Mouse (Mus musculus) common myeloid progenitor, adult 5-6 weeks (primary cell): ENCODE measurements at regions not wholly inside any gene's neighbourhood (a gene's known extent, or its start where the extent isn't known, plus 50 kb on each side); places are given as distances from the start of the nearest gene placed in this dataset.

Source experiments
- ATAC-seq: replicated peaks from 2 replicates; pipeline ENCODE4 v1.8.0; 2016; ENCODE audit warnings: low read depth, mild to moderate bottlenecking, moderate TSS enrichment, inconsistent platforms; ENCODE audit not compliant: poor library complexity, severe bottlenecking

DNA sequence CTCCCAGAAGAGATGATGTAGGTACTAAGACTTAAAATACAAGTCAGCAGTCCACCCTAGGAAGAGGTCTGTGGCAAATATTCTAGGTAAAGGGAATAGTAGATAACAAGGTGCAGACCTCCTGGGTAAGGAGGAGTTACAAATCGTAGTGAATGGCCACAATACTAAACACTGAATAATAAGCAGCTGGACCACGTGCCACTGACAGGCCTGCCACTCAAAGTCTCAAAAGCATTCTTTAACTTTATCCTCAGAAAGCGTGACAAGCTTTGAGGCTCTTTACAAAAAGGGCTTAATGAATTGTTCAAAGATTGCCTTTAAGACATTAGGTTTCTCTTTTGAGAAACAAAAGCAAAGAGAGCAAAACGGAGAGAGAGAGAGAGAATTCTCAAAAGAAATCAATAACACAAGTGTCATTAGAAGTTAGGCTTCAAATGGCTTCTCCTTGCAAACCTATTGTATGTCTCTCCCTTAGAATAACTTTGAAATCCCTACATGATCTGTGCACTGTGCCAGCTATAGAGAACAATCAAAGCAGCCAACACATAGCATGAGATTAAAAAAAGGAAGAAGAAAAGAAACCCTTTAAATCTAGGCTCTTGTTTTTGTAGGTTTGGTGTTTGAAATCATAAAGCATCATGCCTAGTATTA lies 383.6 kb upstream of the Actbl2 start:
- ATAC-seq = no peak

DNA sequence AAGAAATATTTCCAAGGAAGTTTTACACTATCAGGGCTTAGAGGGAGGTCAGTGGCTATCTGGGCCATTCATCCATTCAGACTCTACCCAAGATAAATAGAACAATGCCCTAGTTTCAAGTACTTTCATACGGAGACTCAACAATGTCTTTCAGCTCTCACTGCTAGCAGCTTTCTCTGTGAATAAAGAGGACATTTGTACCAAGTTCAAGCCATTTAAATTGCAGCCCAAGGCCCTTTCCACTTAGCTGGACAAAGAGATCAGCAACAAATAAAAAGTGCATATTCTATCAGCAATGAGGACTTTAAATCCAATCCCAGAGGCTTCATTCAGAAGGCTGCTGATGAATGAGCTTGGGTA lies 383.1 kb upstream of the Actbl2 start:
- no peak for ATAC-seq

DNA sequence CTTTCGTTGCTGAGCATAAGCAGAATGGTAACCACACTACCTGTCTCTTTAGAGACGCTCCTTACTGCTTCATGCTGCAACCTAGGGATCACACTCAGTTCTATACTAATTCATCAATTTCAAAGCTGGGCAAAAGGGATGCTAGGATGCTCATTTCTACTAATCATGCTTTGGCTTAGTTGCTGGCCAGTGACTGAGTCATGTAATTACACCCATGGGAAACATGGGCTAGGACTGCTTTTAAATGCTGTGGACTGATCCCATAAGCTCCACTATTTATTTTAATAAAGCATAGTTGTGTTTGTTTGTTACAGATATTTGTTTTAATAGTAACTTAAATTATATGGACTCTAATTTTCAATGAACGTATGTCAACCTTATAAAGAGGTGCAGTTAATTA lies 373.2 kb upstream of the Actbl2 start:
- no peak for ATAC-seq

DNA sequence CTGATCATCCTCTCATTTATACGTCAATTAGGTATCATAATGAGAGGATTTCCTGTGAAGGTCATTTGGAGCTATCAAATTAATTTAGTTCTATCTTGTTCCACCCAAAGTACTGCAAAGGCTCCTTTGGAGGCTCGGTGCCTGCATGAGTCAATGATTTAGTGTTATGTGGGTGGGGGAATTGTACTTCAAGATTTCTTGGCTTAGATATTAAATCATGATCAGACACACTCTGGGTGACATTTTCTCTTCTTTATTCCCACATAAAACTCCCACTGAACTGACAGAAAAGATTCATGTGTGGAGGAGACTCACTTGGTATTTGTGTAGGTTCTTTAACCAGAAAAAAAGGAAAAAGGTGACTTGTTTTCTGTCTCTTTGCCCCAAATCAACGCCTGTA lies 372.6 kb upstream of the Actbl2 start:
- ATAC-seq = no peak

DNA sequence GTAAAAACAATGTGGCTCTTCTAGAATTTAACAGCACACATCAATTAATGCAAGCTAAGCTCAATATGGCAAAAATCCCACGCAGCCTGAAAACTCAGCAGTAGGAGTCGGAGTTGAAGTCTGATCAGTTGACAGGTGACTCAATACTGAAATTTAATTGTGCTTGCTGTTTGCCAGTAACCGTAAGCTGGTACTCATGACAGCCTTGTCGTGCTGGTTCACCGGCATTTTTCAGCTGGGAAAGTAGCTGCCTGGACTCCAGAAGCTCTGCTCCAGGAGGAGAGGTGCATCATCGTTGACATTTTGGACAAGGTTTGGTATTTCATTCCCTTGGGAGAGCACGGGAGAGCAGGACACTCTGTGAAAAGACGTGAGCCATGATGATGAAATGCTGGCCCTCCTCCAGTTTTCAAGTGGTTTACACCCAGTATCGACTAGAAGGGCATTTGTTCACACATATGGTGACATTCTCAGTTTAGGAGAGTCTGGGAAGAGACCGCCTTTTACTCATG lies 372.1 kb upstream of the Actbl2 start:
- no peak for ATAC-seq

DNA sequence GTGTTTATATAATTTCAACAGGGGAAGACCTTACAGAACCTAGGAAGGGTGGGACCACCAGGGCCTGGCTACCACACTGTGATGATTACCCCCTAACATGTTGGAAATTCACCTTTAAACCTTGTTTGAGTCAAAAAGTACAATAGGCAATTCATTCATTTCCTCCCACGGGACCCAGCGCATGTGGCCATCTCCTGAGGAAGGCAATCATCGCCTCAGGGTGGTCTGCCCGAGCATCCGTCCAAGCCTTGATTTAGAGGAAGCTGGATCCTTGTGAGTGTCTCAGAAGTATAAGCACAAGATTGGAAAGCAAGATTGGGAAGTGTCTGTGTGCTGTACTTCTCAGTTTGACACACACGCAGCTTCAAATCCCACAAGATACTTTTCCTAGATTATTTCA lies 360.9 kb upstream of the Actbl2 start:
- ATAC-seq = no peak

DNA sequence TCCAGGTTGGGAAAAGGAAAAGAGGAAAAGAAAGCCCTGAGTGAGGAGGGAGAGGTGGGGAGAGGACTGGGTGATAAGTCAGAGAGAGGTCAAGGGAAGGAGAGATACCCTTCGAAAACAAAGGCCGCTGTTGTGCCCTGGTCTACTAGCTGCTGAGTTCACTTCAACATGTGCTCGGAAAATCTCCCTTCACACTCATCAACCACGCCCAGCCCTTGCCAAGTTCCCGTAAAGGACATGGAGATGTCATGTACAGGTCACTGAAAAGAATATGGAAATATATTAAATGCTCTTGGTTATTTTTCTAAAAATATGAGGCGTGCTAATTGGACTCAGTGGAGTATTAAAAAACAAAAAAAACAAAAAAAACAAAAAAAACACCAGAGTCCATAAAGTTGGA lies 359.5 kb upstream of the Actbl2 start:
- no peak for ATAC-seq

DNA sequence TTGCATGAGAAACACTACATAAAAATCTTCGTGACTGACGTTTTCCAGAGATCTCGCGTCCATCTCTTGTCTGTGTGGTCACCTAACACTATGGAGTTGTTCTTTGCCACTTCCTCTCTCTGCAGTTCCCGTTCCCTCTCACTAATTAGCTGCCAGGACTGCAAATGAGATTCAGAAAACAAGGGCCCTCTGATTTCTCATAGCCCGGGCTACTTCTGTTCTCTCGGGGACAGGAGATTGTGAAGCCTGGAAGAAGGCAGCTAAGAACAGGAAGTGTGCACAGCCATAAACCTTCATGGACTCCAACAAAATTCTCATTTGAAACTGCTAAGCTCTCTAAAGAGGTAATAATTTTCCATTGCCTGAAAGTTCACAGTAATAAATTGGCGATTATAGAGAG lies 358.9 kb upstream of the Actbl2 start:
- peak; percentile 69 for ATAC-seq

DNA sequence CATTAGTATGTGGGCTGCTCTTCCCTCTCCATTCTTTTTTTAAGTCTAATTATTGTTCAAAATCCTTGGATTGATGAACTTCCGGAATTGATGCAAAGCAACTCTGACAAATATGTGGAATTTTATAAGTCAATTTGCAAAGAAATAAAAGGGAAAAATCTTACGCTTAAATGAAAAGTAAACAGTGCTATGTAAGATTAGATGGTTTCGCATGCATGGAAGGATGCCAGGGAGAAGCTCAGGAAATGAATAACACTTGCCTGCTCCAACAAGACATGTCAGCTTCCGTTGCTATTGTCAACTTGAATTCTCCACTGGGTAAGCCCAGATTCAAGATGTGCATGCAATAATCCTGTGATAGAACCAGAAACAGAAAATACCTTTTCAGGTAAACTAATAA lies 357.2 kb upstream of the Actbl2 start:
- ATAC-seq = no peak

DNA sequence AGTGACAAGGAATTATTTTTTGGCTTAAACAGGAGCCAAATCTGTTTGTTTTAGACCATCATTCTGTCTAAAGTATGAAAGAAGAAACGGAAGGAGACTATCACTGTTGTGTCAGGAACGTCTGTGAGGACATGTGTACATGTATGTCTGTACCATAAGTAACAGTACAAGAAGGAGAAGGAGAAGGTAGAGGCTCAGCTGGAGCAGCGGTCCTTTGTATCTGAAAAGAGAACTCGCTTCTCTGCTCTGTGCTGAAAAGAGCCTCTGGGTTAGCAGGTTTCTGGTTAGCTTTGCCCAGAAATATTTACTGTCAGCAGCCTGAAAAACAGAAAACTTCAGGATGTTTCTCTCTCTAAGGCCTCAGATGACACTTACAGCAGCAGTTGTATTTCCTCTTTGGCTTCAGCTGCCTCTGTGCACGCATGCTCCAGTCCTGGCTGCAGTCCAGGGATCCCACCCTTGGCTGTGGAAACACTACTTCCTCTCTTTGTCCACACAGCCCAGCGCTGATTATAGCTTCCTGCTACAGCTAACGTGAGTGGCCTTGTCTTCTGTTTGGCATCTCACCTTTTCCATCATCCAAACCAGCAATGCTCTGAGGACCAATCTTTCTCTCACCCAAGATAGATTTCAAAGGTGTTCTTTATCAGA lies 351.7 kb upstream of the Actbl2 start:
- ATAC-seq = peak; percentile 95

DNA sequence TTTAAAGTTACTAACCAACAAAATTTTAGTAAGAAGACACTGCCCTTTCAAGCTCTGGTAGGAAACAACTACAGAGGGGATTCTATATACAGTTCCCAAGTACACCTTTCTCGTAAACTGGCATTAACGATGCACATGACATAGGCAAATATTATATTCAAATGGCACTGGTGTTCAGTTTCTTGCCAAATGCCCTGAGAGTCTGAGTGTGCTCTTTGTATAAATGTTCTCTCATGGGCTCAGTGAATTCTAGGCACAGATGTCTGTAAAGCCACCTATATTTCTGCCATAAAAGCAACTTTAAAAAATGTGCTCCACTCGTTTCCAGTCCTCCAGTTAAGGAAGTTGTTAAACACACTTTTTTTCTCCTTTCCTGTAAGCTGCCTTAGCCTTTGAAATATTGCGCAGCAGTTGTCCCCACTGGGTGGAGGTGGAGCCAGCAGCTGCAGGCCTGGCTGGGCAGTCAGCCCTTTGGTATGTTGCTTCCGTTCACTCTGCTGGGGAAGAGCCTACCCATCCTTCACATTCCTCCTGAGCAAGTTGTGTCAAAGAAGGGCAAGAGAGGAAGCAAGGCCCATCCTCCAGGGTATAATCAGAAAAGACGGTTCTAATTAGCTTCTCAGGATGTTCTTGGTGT lies 347.4 kb upstream of the Actbl2 start:
- peak; percentile 76 for ATAC-seq

DNA sequence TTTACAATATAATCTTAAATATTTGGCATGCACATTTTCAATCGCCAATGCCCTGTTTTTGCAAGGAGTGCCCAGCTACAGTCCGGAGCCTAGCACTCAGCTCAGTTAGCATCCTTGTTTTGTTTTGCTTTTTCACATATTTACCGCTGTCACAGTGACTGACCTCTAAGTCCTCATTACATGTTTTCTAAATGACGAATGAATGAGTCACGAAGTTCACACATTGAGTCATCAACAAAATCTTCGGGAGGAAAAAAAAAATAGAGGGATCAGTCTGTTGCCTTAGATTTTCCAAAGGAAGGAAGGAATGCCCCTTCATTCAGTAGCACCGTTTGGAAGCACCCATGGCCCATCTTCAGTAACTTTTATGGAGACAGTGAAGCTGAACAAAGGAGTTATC lies 342.9 kb upstream of the Actbl2 start:
- ATAC-seq = no peak

DNA sequence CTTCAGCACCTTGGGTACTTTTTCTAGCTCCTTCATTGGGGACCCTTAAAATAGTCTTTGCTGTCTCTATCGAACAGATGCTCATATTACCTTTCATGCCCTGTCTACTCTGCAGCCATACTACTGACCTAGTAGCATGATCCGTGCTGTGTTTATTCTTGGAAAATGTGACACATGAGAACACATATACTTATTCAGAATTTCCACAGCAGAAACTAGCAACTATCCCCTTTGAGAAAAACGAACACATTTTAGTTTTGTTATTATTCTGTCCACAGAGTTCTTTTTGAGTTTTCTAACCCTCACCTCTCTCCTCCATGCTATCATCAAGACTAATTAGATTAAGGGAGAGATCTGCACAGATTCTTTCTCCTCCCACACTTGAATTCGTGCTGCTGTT lies 341.6 kb upstream of the Actbl2 start:
- no peak for ATAC-seq

DNA sequence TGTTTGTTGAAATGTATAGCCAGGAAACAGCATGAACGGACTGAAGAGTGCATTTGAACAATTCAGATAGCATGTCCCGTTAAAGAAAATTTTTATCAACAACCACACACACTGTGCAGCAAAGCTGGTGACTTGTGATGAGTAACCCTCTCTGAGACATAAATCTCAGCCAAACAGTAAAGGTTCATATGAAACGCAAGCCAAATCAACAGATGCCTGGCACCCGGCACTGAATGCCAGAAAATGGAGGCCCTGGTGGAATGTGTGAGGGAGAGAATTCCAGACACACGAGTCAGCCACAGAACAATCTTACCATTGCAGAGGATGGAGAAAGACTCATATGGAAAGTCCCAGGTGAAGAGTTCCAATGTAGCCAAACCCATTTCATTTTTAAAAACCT lies 341.1 kb upstream of the Actbl2 start:
- ATAC-seq = no peak

DNA sequence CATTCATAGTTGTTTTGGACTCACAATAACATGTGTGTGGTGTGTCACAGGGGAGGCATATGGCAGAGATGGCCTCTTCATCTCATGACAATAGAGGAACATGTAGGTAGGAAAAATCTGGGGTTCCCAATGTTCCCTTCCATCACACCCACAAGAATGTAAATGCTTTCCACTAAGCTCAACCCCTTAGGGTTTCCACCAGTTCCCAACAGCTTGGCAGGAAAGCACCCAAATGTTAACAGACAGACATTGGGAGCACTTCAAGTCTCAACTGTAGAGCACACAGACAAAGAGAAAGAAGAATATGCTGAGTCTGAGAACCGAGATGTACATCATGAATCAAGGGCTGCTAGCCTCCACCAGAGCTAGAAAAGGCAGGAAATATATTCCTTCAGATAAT lies 339.7 kb upstream of the Actbl2 start:
- ATAC-seq = no peak

DNA sequence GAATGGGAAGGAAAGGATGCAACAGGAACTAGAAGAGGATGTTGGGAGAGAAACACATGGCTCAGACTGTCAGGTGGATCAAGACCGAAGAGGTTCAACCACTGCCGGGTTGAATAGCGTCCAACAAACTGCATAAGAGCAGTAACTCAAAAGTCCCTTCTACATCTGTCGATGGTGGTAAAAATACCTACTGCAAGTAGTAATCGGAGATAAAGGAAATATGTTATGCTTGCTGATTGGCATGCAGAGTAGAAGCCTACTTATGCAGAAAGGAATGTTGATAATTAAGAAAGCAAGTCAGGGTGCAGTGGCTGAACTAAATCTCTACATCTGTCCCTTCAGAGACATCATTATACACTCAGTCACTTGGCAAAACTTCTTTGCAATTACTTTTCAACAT lies 330.9 kb upstream of the Actbl2 start:
- ATAC-seq = no peak

DNA sequence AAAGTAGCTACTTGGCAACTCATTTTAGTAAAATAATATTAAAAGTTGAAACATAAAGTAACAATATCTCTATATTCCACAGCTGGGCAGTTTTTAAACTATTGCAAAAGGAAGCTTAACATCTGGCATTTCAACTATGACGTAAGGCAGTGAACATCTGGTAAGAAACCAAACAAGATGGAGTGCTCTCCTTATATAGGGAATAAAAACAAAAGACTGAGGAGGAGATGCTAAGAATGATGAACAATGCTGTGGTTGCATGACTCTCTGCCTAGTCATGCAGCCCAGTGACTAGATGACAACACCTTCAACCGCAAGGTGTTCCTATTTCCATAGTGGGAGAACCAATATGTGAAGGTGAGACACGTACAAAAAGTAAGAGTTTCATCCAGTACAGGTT lies 329.9 kb upstream of the Actbl2 start:
- no peak for ATAC-seq

DNA sequence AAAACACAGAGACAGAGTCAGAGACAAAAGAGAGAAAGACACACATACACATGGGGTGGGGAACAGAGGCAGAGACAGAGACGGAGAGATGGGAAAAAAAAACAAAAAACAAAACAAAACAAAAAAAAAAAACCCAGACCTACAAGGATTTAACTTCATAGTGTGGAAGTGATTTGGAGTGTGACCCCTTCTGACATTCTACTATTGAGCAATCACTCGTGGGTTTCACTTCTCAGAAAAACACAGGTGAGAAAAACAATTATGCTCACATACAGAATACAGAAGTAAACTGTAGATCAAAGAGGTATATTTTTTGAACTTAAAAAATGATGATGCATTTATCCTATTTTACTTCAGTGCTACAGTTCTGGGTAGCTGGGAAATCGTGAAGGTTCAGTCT lies 326.7 kb upstream of the Actbl2 start:
- ATAC-seq = no peak

DNA sequence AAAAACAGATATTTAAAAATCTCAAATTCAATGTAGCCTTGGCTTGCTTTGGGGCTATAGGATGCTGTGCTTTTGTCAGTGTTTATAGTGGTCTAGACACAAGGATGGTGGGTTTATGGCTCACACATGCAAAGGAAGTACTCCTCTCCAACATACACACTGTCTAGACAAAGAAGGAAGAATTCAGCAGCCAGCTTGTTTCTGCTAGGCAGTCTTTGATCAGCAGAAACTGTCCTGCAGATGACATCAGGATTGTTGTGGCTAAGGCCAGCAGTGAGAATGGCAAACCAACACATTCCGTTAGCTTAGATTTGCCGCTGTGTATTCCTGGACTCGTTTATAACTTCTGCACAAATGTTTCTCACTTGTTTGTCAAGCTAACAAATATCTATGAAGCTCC lies 325.9 kb upstream of the Actbl2 start:
- ATAC-seq = no peak

DNA sequence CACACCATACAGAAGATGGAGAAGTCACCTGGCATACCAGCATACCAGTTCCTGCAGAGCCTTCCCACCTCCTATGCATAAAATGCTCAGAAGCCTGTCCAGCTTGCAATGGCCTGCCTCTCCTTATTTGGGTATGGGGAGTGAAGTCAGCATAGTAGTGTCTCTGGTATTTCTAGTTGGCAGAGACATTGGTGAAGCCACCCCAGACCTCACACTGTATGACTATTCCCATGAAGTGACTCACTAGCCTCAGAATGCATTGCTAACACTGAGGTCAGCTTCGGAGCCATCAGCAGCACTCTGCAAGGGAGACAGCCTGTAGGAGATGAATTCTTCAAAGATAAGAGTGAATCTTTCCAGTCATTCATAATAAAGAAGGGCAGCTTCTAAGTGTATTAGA lies 325.2 kb upstream of the Actbl2 start:
- no peak for ATAC-seq

DNA sequence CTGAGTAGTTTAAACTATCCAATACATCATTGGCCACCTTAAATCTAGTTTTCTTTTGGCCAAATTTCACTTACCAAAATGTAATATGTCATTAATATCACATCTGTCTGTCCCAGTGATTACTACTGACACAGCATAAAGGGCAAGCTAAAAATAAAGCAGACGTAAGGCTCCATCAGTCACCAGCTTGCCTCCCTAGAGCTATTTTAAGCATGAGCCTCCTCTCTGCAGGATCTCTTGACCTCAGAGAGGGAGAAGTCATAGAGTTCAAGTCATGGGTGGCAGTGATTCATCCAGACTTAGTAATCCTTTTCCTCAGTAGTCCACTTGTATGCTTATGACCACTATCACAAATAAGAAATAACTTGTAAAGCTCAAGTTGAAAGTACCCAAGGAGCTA lies 313.2 kb upstream of the Actbl2 start:
- ATAC-seq = no peak
